Mouse (Mus musculus) liver, adult (tissue): ENCODE results near the gene Ntn3.

Experiments
- GATA4 ChIP-seq: IDR thresholded peaks from 2 replicates; pipeline ENCODE4 v1.6.1; 2014; ENCODE audit warnings: mild to moderate bottlenecking, low read length; ENCODE audit not compliant: insufficient replicate concordance

Gene Ntn3

DNA sequence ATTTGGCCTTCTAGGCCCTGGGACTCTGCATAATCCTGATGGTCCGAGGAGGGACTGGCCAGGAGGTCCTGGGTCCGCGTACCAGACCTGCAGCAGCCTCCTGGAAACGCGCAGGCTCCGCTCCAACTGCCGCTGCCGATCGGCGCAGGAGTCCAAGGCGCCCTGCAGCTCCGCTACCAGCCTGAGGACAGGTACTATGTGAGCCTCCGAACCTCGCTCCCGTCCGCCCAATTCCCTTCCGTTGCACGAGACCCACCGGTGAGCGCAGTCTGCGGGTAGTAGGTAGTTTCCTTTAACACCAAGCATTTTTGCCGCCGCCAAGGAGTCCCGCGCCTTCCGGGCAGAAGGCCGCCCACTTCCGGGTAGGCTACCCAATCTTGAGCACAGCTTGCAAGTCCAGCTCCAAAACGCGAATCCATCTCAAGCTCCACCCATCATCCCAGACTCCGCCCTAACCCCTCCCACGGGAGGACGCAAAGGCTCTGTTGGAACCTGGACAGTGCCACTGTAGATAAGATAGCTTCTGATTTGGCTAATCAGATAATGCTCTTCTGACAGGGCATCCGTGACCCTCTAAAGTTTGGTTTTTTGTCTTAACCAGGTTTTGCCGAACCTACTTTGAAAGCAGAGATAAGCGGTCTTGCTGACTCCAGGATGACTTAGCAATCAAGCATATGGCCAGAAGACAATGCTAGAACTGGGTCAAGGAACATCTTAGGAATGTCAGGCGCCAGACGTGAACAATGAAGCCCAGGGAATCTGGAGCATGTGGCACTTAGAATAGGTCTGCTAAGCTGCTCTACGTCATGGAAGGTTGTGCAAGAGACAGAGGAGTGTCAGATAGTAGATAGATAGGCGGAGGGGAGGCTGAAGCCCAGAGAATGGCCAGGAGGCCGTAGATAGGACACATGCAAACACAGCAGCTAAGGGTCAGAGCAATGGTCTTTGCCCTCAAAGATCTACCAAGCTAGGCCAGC, 11.4 kb upstream of the Ntn3 start, which contains the start of gene Tedc2:
TSS of gene Tedc2 (minus strand) at position 417 of the 977 bp plus-strand sequence.
- TF ChIP-seq GATA4 = peak; percentile 96

DNA sequence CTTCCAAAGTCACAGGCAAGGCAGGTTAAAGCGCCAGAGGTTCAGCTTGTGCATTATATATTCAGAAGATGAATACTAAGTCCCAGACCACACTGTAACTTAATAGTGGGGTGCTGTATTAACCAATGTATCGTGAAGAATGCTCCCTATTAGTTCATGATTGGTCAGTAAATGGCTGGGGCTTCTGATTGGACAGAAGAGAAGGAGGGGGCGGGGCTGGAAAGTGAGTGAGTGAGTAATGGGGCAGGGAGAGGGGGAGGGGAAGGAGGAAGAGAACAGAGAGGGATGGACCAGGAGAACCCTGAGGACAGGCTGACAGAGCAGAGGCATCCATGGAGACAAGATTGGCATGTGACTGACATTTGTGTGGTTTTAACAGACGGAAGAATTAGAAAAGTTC, 7.5 kb upstream of the Ntn3 start:
- TF ChIP-seq GATA4 = no peak

DNA sequence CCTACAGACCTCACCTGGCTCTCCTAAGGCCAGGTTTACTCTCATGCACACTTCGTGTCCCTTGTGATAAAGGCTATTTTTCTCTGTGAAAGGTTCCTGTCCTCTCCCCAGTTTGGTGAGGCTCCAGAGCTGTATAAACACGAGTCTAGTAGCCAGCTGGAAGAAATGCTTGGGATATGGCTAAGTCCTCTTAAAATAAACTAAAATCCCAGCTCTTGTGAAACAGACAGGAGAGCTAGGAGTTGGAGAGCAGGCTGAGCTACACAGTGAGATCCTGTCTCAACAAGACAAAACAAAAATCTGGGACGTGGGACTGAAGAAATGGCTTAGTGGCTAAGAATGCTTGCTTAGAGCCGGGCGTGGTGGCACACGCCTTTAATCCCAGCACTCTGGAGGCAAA, 3.9 kb upstream of the Ntn3 start:
- no peak; the same call in 1 of the 2 replicates for TF ChIP-seq GATA4

DNA sequence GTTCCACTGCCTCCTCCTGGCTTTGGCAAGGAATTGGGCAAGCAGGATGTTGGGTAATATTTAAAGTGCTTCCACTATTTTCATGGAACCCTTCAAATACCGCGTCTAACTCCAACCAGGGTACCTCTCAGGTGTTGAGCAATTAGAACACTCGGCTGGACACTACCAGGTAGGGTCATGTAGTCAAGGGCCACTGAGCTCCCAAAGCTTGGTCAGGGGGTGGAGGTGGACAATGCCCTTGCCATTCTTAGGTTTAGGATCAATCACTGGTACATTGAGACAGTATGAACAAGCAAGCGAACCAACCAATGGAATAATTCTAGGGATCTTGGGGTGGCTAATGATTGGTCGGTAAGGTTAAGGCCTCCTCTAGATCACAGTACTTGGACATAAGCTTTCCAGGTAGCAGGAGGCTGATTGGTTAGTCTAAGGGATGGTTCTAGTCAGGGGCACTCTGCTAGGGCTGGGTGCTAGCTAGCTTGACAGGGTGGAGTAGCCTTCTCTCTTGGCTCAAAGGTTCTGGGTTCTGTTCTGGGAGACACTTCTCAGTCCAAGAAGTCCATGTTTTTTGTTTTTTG, 3.2 kb upstream of the Ntn3 start:
- no peak for TF ChIP-seq GATA4

DNA sequence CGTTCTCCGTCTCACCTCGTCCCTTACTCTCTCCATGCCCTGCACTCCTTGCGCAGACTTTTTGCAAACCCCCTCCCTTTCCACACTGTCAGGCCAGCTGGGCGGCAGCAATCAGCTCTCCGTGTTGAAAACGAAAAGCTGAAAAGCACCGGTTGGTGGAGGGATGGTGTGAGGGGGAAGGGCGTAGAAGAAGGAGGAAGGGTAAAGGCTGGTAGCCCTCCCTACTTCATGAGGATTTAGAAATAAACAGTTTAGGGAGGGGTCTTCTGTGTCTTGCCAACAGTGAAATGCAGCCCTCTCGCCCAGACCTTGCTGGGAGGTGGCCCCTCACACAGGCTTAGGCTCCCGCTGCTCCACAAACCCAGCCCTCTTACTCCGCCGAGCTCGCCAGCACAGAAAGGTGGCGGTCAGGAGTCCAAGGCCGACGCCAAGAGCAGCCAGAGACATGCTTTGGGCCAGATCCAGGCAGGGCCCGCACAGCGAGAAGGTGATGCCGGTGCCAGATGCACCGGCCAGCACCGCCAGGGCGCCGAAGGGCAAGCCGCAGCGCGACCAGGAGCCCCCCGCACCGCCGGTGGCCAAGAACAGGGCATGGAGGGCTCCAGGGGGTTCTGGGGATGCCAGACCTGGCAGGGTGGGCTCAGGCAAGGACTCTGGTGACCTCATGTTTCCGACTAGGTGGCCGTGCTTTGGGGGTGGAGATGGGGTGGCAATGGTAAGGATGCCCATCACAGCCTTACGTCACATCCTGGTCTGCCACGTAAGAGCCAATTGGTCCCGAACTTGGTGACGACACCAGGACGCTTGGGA, 2.5 kb upstream of the Ntn3 start:
- no peak for TF ChIP-seq GATA4

DNA sequence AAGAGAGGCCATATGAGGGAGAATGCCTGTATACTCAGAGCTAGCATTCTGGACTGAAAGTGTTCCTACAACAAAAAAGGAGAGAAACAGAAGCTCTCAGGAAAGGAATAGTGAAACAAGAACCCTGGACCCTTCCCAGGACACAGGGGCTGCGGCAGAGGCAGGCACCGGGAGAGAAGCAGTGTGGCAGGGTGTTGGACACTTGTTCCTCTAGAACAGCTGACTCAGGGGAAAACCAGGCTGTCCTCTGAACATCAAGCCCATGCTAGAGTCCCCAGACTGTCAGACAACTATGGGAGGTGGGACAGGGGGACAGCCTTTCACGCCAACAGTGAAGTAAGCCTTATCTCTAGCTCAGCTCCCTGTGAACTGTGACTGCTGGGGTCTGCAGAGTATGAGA, 1.3 kb upstream of the Ntn3 start:
- no peak for TF ChIP-seq GATA4

DNA sequence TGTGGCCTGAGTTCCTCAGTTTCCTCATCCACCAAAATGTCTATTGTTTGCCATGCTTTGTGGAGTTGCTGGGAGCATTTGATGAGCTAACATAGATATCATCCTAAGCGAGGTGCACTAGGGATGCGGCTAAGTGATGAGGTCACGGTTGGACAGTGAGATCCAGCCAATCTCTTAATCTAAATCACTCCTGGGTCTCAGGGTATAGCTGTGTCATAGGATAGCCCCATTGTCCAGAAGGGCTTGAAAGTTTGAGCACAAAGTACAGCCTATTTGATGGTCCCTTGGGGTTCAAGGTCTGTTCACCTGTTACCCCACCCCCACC, 547 bp upstream of the Ntn3 start:
- no peak for TF ChIP-seq GATA4

DNA sequence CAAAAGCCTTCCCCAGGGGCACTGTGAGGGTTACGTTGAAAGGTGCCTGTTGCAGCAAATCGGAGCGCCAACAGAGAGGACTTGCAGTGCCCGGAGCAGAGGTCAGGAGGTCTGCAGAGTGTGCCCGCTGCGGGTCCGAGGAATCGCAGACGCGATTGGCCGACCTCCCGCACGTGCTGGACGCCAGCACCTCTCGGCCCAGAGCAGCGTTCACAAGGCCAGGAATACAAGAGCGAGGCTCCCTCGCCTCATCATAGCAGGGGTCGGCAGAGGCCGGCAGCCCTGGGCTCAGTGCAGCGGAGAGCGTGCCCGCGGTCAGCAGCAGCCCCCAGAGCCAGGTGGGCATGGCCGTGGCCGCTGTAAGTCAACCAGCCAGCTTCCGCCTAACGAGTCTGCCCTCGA, 689 bp downstream of the Ntn3 start:
- TF ChIP-seq GATA4 = no peak

DNA sequence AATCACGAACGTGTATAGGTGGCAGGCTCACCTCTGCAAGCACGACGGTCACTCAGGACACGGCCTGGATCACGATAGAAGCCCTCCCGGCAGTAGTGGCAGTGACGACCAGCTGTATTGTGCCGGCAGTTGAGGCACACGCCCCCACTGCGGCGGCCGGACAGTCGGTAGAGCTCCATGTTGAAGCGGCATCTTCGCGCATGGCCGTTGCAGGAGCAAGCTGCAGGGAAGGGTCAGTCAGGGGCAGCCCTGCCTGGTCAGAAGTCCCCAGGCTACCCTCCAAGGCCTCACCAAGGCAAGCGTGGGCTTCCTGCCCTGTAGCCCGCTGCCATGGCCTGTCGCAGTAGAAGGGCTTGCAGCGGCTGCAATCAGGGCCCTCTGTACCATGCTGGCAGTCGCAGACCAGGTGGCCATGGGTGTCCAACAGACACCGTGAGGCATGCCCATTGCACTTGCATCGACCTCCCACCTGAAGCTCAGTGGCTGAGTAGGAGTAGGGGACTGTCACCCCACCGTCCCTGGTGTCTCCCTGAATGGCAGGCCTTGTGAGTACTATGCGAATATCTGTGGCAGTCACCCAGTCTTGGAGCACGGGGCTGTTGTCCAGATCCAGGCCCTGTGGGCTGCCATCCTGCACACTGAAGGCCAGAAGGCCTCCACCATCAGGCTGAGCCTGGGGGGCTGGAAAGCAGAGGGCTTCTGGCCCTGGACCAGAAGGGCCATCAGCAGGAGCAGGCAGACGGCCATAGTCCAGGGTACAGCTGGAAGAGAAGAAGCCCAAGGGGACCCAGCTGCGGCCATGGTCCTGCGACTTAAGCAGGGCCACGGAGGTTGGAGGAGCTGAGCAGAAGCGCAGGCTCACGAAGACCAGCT, 1.3 kb downstream of the Ntn3 start:
- no peak for TF ChIP-seq GATA4

DNA sequence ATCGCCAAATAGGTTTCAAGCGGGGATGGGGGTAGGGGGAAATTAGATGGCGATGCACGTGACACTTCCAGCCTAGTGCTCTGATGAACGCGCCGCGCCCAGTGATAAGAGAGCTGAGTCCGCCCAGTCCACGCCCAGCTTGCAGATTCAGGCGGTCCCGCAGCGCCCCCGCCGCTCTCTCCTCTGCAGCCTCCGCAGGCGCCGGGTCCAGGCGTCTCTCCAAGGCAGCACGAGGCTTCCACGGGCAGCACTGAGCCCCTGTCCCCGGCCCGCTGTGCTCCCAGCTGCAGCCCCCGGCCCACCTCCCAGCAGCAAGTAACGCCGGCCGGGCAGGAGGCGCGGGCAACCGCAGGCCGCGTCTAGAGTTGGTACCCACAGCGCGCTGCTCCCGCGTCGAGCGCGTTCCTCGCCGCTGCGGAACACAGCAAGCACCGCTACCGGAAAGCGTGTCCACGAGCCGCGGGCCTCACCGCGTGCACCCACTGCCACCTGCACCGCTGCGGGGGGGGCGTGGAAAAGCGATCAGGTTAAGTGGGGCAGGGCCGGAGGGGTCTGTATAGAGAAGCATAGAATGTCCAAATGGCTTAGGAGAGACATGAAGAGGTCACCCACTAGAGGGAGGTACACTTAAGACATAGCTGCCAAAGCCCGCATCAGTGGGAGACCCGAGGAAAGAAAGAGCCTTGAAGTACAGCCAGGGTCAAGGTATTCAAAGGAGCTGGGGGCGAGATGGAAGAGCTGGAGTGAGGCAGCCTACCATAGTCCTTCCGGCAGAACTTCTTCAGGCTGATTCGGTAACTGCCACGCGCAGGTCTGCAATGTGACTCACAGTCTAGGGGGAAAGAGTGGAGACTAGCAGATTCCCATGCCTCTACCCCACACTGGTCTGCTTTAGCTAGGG, 2.6 kb downstream of the Ntn3 start:
- peak; percentile 49; the same call in 1 of the 2 replicates for TF ChIP-seq GATA4

DNA sequence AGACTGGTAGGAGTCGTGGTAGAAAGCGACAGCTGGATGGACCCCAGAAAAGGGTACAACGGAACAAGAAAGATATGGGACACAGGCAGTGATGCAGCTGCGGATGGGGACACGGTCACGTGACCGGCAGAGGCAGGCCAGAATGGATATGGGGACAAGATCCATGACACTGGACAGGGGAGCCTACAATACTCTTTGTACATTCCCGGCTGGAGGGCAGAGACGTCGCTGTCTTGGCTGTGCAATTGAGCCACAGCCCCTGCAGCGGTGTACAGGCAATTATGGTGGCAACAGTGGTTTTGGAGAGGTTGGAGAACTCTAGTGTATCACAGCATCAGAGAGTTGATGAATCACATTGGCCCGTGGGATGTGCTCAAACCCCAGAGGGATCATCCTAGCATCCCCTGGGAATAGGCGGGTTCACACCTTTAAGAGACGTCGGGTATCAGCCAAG, 3.4 kb downstream of the Ntn3 start:
- TF ChIP-seq GATA4 = no peak

DNA sequence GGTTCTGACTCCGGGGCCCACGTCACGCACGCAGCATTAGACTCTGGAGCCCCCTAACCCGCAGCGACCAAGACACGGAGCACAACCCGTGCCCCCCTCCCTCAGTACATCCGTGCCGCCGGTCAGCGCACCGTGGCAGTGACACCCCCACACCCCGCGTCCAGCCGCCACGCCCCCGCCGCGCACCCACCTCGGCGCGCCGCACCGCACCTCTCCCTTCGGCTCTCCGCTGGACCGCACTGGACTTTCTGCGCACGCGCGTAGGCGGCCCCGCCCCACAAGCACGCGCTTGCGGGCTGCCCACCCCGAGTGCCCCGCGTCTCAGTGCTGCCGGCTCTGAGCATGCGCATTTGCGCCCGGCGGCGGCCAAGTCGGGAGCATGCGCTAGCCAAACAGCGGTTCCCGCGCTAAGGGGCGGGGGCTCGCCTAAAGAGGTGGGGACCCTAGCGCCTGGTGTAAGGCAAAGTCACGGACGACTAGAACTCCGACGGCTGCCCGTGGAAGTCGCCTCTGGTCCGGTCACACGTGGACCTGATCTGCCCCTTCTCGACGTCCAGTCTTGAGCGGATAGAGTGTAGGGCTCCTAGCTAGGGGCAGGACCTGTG, 3.9 kb downstream of the Ntn3 start, which contains the start of gene Tbc1d24:
TSS of gene Tbc1d24 (minus strand) at position 279 of the 605 bp plus-strand sequence.
- no peak for TF ChIP-seq GATA4

DNA sequence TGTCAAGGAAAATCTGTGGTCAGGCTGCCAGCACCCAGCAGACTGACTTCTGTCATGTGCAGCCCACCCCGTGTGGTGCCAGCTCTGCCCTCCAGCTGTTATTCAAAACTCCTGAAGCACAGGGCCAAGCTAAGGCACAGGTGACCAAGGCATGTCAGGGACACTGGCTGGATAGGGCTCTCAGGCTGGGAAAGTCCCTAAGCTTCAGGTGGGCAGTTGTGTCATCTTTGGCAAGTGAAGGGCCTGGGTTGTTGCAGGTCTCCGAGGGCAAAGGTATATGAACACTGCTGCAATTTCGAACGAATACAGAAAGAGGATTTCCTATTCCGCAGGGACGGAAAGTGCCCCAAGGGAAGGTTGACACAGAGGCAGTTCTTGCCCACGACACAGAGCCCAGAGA, 4.5 kb downstream of the Ntn3 start:
- TF ChIP-seq GATA4 = no peak
